Mouse (Mus musculus) layer of hippocampus, adult 11-12 months (tissue): ENCODE results near the gene Stk39.
"Not testable (repeated sequence)": the region's sequence is repeated elsewhere in the genome, so short reads cannot be mapped to it uniquely, and the experiment has no call there.

Experiments
- DNase-seq: peaks from one replicate; pipeline ENCODE4 v3.0.0; 2022; ENCODE audit warnings: low spot score

Gene Stk39

DNA sequence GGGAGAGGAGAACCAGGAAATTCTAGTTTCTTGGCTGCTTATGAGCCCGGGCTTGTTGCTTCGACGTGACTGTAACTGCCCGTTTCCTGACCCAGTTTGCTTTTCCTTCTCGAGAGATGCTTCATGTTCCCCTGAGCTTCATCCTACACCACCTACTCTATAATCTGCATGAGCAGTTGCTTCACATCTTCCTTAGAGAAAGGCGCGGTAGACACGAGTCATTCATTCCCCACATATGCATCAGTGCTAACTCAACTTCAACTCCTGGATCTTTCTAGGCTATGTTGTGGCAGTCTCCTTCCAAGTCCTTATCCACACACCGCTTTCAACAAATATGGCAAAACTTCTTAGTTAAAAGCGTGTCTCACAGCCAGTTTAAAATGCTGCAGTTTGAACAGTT, 184.0 kb downstream of the Stk39 start:
- DNase-seq = no peak

DNA sequence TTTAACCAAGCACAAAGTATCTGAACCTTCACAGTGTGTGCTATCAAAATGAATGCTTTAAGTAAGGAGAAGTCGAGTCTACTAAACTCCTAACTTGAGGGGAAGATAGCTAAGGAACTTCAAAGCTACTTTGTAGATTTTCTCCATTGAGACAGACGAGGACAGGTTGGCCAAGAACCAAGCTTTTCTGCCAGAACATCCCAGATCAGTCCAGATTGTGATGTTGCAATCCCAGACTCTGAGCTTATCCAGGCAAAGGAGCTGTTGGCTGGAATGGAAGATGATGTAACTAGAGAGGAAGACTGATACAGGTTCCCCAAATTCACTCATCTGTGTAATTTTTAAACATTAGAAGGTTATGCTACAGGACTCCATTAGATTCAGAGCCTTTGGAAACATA, 187.7 kb downstream of the Stk39 start:
- peak; percentile 27 for DNase-seq

GRCm38 (mm10) chr2:68283021-68283548, 189.0 kb downstream of the Stk39 start:
- DNase-seq = peak; percentile 26

- peak; percentile 49 for DNase-seq
These were observed 190.5 kb downstream of the Stk39 start for GRCm38 (mm10) chr2:68281575-68281974.

- DNase-seq = no peak
These were observed 200.8 kb downstream of the Stk39 start for GRCm38 (mm10) chr2:68271301-68271700.

DNA sequence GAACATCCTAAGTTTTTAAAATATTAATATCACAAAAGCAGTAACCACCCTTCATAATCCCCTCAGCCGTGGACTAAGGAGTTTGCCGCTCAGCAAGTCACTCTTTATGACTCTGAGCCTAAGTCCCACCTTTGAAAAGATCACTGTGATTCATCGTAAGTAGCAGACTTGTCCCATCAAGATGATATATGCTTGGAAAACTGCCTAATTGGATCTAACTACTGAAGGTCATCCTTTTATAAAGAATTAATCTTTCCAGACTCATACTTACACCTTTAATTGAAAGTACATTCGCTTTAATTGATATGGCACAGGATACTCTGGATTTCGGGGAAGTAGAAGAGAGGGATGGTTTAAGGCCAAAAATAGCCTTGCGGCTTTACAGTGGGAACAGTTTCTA, 201.2 kb downstream of the Stk39 start:
- no peak for DNase-seq

DNA sequence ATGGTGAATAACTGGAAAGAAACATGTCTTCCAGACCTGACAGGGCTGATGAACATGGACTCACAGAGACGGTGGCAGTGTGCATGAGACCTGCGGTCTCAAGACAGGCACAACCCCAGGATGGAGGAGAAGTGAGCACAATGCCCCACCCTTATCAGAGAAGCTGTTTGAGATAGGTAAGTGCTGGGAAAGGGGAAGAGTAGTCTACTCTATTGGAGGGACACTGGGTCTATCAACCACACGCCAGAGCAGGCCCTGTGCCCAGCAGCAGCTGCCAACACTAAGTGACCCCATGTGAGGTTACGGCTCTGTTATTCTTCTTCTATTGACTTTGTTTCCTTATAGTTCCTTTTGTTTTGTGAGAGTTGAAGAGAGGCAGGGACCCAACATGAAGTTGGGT, 202.4 kb downstream of the Stk39 start:
- no peak for DNase-seq

DNA sequence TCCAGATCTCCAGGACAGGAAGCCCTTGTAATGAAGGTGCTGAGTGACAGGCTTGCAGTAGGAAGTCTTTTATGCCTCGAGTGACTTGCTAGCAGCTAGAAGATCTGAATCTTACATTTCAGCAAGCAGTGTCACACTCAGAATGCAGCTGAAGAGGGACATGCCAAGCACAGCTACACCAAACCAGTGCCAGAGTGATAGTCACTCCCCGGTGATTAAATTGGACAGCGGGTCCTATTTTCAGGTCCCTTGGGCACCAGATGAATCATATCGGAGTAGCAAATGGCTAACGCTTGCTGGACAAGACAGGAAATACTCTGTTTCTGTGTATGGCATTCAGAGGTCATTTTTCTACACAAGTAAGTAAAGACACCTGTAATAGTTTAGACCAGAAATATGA, 207.2 kb downstream of the Stk39 start:
- no peak for DNase-seq

GRCm38 (mm10) chr2:68260911-68261310, 211.2 kb downstream of the Stk39 start:
- no peak for DNase-seq

- DNase-seq = no peak
These were observed 214.5 kb downstream of the Stk39 start for GRCm38 (mm10) chr2:68257571-68257970.

DNA sequence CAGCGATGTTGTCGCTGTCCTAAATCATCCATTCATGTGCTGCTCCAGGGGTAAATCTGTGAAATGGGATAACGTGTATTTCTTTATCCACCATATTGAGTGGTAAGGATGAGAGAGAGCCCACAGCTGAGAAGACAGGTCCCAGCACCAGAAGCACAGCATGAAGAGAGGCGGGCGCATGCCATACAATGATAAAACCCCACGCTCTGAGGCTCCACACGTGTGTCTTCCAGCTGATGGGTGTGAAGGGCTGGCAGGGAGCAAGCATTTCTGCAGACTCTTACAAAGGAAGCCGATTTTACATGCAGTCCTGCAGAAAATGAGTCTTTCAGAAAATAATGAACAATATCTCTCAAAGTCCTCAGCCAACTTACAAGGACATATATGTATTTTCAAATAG, 215.6 kb downstream of the Stk39 start:
- peak; percentile 27 for DNase-seq

DNA sequence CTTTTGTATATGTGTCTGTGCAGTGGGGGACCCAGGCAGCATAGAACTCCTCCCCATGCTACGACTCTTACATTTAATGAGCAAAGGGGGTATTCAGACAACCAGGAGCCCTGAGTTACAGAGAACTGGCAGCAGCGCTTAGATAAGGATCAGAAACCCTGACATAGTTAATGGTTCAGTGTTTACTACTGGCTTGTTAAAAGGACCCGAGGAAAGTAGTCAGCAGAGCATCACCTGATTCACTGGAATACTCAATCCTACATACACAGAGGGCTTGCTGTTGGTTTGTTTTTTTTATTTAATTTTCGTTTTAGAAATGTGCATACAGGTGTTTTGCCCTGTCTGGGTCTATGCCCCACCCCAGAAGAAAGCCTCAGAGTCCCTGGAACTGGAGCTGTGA, 217.3 kb downstream of the Stk39 start:
- no peak for DNase-seq

DNA sequence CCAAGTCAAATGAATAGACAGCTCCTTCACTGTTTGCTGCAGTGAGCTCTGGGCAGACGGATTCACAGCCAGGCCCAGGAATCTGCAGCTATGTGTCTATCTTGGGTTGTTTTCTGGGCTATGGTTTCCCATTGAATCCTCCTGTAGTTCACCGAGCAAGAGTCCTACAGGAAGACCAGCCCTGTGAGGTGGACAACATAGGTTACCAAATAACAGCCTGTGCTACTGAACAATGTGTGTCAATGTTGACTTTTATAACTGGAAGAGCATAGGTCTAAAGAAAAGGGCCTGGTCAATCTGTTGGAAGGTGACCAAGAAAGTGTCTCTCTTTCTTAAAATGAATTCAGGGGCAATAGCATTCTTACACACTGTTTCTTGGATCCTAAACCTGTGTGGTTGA, 218.8 kb downstream of the Stk39 start:
- DNase-seq = no peak

GRCm38 (mm10) chr2:68252048-68252758, 219.9 kb downstream of the Stk39 start:
- DNase-seq = no peak

- no peak for DNase-seq
These were observed 221.2 kb downstream of the Stk39 start for GRCm38 (mm10) chr2:68250897-68251296.

GRCm38 (mm10) chr2:68249855-68250424, 222.1 kb downstream of the Stk39 start:
- DNase-seq = no peak

GRCm38 (mm10) chr2:68246284-68246683, 225.8 kb downstream of the Stk39 start:
- DNase-seq = no peak

GRCm38 (mm10) chr2:68244556-68244955, 227.5 kb downstream of the Stk39 start:
- DNase-seq = no peak

GRCm38 (mm10) chr2:68243879-68244553, 228.1 kb downstream of the Stk39 start:
- DNase-seq = no peak

DNA sequence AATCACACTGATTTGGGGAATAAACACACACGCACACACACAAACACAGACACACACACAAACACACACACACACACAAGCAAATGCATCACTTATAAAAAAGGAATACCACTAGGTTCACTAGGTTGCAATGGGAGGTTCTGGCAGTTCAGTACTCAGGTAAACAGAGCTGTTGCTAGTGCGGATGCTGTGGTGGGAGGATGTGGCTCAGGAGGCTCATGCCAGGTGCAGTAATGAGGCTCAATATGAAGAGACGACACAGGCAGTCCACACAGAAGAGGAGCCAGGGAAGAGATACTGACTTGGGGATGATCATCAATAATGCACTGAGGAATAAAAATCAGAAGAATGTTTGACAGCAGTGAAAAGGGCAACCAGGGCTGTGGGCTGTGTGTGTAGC, 228.8 kb downstream of the Stk39 start:
- DNase-seq = no peak

DNA sequence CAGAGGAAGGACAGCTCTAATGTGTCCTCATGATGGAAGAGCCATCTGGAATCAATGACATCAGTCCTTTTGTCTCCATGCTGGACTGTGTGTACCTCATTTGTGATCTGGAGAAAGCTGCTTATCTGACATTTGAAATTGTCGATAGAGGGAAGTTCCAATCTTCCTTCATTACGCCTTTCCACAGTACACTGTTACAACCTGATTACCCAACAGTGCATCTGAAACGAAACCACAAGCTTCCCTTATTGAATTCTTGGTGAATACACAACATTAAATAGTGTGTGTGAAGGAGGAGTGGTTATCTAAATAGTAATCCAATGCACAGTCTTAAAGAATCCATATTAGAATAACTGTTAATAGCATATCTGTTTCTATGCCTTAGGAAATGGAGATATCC, 230.0 kb downstream of the Stk39 start:
- no peak for DNase-seq

DNA sequence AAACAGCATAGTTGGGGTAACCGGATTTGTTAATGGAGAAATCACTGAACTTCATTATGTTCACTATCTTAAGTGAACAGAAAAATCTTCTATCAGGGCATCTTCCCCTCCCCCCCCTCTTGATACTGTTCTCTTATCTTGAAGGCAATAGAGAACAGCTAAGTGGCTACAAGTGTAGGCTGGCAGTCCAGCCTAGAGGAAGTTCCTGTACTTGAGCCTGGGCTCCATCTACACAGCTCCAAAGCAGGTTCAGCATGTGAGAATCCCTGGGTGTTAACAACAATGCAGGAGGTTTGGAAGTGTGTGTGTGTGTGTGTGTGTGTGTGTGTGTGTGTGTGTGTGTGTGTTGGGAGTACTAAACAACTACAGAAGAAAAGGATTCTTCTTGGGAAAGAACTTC, 230.4 kb downstream of the Stk39 start:
- no peak for DNase-seq

DNA sequence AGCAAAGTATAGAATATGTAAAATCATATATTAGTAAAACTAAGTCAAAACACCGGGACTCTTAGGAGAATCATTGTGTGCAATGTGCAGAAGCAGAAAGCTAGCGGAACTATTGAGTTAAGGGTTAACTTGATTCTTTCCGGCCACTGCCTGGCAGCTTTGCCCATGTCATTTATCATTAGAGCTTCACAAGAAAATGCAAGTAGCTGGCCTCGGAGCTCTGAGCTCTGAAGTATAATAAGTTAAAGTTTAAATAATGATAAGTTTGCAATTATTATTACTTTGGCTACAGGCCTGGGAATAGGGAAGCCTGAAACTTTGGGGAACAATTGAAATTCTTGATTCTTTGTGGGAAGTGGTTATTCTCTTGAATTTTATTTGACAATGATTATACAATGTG, 232.7 kb downstream of the Stk39 start:
- DNase-seq = not testable (repeated sequence)
